Mouse (Mus musculus) Patski (cell line): Measurements from ENCODE around the gene Gchfr. TPM values are rescaled to one million over a fixed set of nuclear protein-coding genes. Genes with fewer than 3 reads are reported as not detected.

Source experiments
- ATAC-seq: fragments of 100-300 bp; one replicate; pipeline ENCODE4 v1.8.0; 2021
- CTCF ChIA-PET: fragments of 350-600 bp; sonication (Branson Sonifier 250); formaldehyde crosslinking; loops from one replicate; lab custom pipeline; 2022; ENCODE audit warnings: inconsistent platforms; lab: Charles Lee
- POLR2A ChIA-PET: fragments of 350-600 bp; sonication (Branson Sonifier 250); formaldehyde crosslinking; loops from one replicate; lab custom pipeline; 2022; ENCODE audit warnings: antibody characterized with exemption, inconsistent platforms; lab: Charles Lee
- DNase-seq: peaks from one replicate; pipeline ENCODE4 v3.0.0-alpha.2; 2011; ENCODE audit warnings: low read depth, low spot score
- H3K27me3 ChIP-seq: fragments of 371-371 bp; one replicate; pipeline ENCODE4 v1.5.1; 2021
- CTCF ChIP-seq: fragments of 100-300 bp; IDR thresholded peaks from one replicate; pipeline ENCODE4 v1.5.1; 2021
- in situ Hi-C: fragments of 300-500 bp; cut with MboI; formaldehyde crosslinking; loops from 3 replicates; pipeline ENCODE4 v1.11.1; 2018; ENCODE audit warnings: low pct_unique_long_range_greater_than_20kb, mixed read lengths
- polyA plus RNA-seq: library from polyadenylated mRNA; unstranded; gene quantifications from one replicate; pipeline ENCODE4 v1.2.3, GENCODE M21; 2021

The Gchfr gene
- polyA plus RNA-seq, 1 experiment from 2014 or later: 27.5 TPM

GRCm38 (mm10) chr2:119190969-119191368, 23.4 kb downstream of the Gchfr start:
- in situ Hi-C loops: no loop called here
- ChIA-PET CTCF (no interaction called here), POLR2A (interaction anchor here (0.6 kb wide), 1 partner anchor 462 kb away, joined by 5 read pairs; no protein-coding TSS in a partner anchor)
- TF ChIP-seq CTCF: no peak
- ATAC-seq (no peak), DNase-seq (no peak)
- H3K27me3 ChIP-seq: no peaks in the 10 kb centered on the region

GRCm38 (mm10) chr2:119194140-119194539, 26.6 kb downstream of the Gchfr start:
- DNase-seq (no peak), ATAC-seq (no peak)
- H3K27me3 ChIP-seq: no peaks in the 10 kb centered on the region
- TF ChIP-seq CTCF: no peak
- in situ Hi-C loops: no loop called here
- POLR2A ChIA-PET: no interaction called here
- CTCF ChIA-PET: interaction anchor here (1.1 to 1.3 kb wide), 2 partner anchors 9 to 94 kb away, joined by 4 to 5 read pairs; partner anchors contain the start of gene Vps18

GRCm38 (mm10) chr2:119196316-119197108, 28.9 kb downstream of the Gchfr start:
- in situ Hi-C loops: no loop called here
- ChIA-PET POLR2A (interaction anchor here (0.6 kb wide), 1 partner anchor 282 kb away, joined by 5 read pairs; no protein-coding TSS in a partner anchor), CTCF (interaction anchor here (1.0 to 1.2 kb wide), 3 partner anchors 18 to 74 kb away, joined by 3 read pairs; no protein-coding TSS in a partner anchor)
- DNase-seq (no peak), ATAC-seq (no peak)
- H3K27me3 ChIP-seq: no peaks in the 10 kb centered on the region
- no peak for TF ChIP-seq CTCF

- no peak for DNase-seq
- CTCF ChIA-PET: no interaction called here
- in situ Hi-C loops: no loop called here
- POLR2A ChIA-PET: no interaction called here
- TF ChIP-seq CTCF: no peak
- ATAC-seq: no peak
- H3K27me3 ChIP-seq: no peaks in the 10 kb centered on the region
Measured at GRCm38 (mm10) chr2:119197493-119197892, 29.9 kb downstream of the Gchfr start.

- no peak for DNase-seq
- ChIA-PET CTCF (no interaction called here), POLR2A (no interaction called here)
- H3K27me3 ChIP-seq: no peaks in the 10 kb centered on the region
- no peak for TF ChIP-seq CTCF
- ATAC-seq: no peak
- in situ Hi-C loops: no loop called here
Measured at GRCm38 (mm10) chr2:119198049-119198448, 30.5 kb downstream of the Gchfr start.

- TF ChIP-seq CTCF: no peak
- no peak for ATAC-seq
- POLR2A ChIA-PET: no interaction called here
- DNase-seq: no peak
- in situ Hi-C loops: no loop called here
- CTCF ChIA-PET: no interaction called here
- no peaks in the 10 kb centered on the region for H3K27me3 ChIP-seq
Measured at GRCm38 (mm10) chr2:119198934-119199333, 31.4 kb downstream of the Gchfr start.

GRCm38 (mm10) chr2:119202914-119203453, 35.4 kb downstream of the Gchfr start:
- no peak for ATAC-seq
- in situ Hi-C loops: loop anchor here (10.0 kb wide), 1 partner anchor 82 kb away; the partner anchor contains the start of gene Vps18
- no peak for TF ChIP-seq CTCF
- no peaks in the 10 kb centered on the region for H3K27me3 ChIP-seq
- ChIA-PET POLR2A (no interaction called here), CTCF (interaction anchor here (0.9 to 2.6 kb wide), 4 partner anchors 9 to 105 kb away, joined by 3 to 6 read pairs (median 4); no protein-coding TSS in a partner anchor)
- DNase-seq: no peak

- ChIA-PET POLR2A (no interaction called here), CTCF (interaction anchor here (1.2 to 2.6 kb wide), 4 partner anchors 10 to 104 kb away, joined by 3 to 6 read pairs (median 4); no protein-coding TSS in a partner anchor)
- no peak for TF ChIP-seq CTCF
- in situ Hi-C loops: loop anchor here (10.0 kb wide), 1 partner anchor 81 kb away; the partner anchor contains the start of gene Vps18
- ATAC-seq (no peak), DNase-seq (no peak)
- H3K27me3 ChIP-seq: no peaks in the 10 kb centered on the region
Measured at GRCm38 (mm10) chr2:119203871-119204460, 36.4 kb downstream of the Gchfr start.

- ATAC-seq: no peak
- POLR2A ChIA-PET: no interaction called here
- CTCF ChIA-PET: no interaction called here
- no peak for DNase-seq
- H3K27me3 ChIP-seq: no peaks in the 10 kb centered on the region
- in situ Hi-C loops: loop anchor here (10.0 kb wide), 1 partner anchor 77 kb away; the partner anchor contains the start of gene Vps18
- no peak for TF ChIP-seq CTCF
Measured at GRCm38 (mm10) chr2:119207961-119208343, 40.4 kb downstream of the Gchfr start.
